Mouse (Mus musculus) c-Kit-positive CD71-positive TER-119-negative erythroid progenitor cells, embryonic 14.5 days (primary cell): ENCODE measurements around the gene Nusap1.
"Not testable (repeated sequence)": the region's sequence is repeated elsewhere in the genome, so short reads cannot be mapped to it uniquely, and the experiment has no call there.

Experiments
- DNase-seq: peaks from one replicate; pipeline ENCODE4 v3.0.0-alpha.2; 2013; ENCODE audit warnings: low read depth

Gene Nusap1

DNA sequence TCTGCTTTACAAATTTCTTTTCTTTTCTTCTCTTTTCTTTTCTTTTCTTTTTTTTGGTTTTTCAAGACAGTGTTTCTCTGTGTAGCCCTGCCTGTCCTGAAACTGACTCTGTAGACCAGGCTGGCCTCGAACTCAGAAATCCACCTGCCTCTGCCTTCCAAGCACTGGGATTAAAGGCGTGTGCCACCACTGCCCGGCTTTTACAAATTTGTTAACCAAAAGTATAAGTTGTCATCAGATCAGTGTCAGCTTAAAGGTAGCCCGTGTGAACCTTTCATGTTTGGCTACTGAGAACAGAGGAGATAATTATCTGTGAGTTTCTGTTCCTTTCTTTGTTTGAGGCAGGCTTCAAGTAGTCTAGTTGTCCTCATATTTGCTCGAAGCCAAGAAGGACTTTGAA lies 26.2 kb downstream of the Nusap1 start:
- DNase-seq: no peak

GRCm38 (mm10) chr2:119662220-119663182 lies 44.4 kb downstream of the Nusap1 start, which contains the start of gene Ndufaf1:
Gene Ndufaf1, minus strand, starts transcription at chr2:119662827.
- DNase-seq: peak; percentile 85

DNA sequence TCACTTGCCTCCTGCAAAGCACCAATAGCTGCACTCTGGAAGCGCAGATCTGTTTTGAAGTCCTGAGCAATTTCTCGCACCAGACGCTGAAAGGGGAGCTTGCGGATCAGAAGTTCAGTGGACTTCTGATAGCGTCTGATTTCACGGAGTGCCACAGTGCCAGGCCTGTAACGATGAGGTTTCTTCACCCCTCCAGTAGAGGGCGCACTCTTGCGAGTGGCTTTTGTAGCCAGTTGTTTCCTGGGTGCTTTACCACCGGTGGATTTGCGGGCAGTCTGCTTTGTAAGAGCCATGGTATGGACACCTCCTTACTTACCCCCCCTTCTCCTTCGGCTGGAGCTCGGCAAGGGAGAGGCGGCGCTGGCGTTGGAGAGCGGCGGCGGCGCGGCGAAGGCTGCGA lies 47.6 kb downstream of the Nusap1 start:
- DNase-seq: not testable (repeated sequence)

DNA sequence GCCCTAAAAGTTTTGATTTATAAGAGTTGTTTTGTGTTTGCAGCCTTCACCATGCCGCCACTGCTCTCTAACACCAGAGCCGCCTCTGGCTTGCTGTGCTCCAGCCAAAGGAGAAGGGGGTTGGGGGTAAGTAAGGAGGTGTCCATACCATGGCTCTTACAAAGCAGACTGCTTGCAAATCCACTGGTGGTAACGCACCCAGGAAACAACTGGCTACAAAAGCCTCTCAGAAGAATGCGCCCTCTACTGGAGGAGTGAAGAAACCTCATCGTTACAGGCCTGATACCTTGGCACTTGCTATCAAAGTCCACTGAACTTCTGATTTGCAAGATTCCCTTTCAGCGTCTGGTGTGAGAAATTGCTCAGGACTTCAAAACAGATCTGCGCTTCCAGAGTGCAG lies 50.9 kb downstream of the Nusap1 start:
- no peak for DNase-seq

DNA sequence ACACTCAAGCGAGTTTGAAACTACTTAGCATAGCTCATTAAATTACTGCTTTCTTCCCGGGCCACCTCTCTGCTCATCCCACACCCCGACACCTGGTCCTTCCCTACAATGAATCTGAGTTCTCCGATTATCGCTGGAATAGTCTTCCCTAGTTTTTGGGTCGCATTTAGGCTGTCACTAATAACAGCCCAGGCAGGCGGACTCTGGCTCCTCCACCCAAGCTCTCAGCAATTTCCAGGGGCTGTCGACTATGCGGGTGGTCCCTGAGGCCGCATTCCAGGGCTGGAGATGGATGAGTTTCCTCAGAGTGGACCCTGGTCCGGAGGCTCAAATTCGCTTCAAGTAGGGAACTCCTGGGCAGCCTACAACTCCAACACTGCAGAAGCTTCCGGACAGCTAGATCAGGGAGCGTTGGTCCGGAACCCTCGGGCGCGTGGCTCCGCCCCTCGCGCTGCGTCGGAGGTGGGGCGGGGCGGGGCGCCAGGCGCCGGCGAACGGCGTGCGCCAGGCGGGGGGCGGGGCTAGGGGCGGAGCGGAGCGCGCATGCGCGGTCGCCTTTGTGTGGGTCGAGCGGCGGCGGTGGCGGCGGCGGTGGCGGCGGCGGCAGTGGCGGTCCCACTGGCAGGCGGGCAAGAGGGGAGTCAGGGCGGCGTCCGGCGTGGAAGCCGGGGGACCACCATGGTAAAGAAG lies 56.6 kb downstream of the Nusap1 start, which contains the start of gene Rtf1:
TSS of gene Rtf1 (plus strand) at position 544 of the 690 bp plus-strand sequence.
- DNase-seq: peak; percentile 63

DNA sequence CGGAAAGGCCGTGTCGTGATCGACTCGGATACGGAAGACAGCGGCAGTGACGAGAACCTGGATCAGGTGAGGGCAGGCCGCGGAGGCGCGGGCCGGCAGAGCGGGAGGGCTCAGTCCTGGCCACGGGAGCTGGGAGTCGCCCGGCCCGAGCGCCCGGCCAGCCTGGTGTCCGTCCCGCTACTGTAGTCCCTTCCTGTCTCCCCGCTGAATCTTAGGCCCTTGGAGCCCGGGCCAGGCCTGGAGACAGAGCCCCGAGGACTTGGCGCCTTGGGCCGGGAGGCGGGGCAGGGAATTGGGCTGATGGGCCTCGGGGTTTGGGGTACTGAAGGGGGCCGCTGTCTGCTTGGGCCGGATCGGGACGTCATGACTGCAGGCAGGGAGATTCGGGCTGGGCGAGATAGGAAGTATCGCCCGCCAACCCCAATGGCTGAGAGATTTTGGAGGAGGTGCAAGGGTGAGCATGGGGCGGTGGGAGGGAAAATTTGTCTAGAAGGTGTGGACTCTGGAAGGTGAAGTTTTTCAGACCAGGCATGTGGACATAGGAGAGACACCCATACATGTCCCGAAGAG lies 57.2 kb downstream of the Nusap1 start:
- peak; percentile 41 for DNase-seq

- DNase-seq: no peak
Measured at GRCm38 (mm10) chr2:119675831-119676230, 57.7 kb downstream of the Nusap1 start.

DNA sequence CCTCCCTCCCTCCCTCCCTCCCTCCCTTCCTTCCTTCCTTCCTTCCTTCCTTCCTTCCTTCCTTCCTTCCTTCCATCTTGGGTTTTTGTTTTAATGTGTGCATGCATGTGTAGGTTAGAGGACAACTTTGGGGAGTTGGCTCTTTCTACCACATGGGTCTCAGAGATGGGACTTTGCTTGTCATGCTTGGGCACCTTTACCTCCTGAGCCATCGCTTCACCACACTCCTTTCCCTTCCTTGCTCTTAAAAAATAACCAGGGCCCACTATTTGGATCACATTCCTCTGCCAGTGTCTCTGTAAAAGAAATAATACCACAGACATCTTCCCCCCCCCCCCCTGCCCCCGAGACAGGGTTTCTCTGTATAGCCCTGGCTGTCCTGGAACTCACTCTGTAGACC lies 65.6 kb downstream of the Nusap1 start:
- no peak for DNase-seq

DNA sequence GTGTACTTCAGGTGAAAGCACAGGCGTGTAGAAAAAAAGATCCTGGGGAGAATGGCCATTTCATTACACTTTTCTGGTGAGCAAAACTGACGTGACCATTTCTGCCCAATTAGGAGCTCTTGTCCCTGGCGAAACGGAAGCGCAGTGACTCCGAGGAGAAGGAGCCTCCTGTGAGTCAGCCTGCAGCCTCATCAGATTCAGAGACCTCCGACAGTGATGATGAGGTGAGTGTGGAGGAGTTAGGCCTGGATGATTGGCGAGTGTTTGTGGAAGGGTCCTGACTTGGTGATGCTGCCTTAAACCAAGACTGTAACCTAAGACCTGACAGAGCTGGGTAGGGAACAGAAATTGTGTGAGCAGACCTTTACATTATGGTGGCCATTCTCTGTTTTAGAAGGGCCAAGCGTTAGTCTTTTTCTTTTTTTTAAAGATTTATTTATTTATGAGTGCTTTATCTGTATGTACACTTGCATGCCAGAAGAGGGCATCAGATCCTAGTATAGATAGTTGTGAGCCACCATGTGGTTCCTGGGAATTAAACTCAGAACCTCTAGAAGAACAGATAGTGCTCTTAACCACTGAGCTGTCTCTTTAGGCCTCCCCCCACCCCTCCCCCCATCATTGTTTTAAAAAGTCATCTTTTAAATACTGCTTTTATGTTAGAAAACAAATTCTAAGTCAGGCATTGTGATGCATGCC lies 74.1 kb downstream of the Nusap1 start:
- DNase-seq: no peak

- DNase-seq: no peak
Measured at GRCm38 (mm10) chr2:119694826-119695225, 76.7 kb downstream of the Nusap1 start.

DNA sequence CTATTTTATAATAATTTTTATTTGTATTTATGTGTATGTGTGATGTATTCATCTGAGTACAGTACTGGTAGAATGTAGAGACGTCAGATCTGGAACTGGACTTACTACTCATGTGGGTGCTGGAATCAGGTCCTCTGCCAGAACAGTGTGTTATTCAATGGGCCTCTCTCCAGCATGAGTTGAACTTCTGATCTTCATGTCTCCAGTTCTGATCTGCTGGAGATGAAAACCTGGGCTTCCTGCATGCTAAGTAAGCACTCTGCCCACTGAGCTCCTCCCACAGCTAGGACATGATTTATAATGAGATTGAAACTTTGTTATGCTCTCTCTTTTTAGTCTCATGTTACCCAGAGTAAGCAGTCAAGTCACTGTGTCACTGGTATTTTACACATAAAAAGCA lies 78.0 kb downstream of the Nusap1 start:
- no peak for DNase-seq

DNA sequence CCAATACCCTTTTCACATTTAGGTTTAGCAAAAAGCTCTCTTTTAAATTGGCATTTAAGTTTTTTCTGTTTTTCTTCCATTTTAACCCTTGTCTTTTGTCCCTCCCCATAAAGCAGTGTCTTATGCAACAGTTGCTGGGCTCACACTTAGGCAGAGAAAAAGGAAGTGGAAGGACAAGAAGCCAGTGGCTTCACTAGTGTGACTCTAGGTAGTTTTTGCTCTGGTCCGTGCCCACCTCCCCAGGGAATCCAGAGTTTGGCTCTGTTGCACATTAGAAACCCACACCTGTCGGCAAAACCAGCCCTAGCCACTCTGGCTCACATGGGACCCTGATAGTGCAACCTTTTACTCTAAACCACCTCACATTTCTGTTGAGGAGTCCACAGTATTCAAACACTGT lies 80.4 kb downstream of the Nusap1 start:
- no peak for DNase-seq

- no peak for DNase-seq
Measured at GRCm38 (mm10) chr2:119699962-119700361, 81.9 kb downstream of the Nusap1 start.
